Mouse (Mus musculus) spleen, postnatal 10 days (tissue): ENCODE results near the gene Zfp362.

Experiments
- DNase-seq, 2 experiments: peaks; one replicate each; pipeline ENCODE4 v3.0.0; 2021 to 2022; ENCODE audit warnings: low spot score in 2 of 2

Gene Zfp362

GRCm38 (mm10) chr4:128730271-128730670 is 75.6 kb downstream of the Zfp362 start:
- no peak for DNase-seq

- no peak for DNase-seq
Measured at GRCm38 (mm10) chr4:128729709-128730037, 76.2 kb downstream of the Zfp362 start.

- DNase-seq: no peak
Measured at GRCm38 (mm10) chr4:128729033-128729708, 76.7 kb downstream of the Zfp362 start.

GRCm38 (mm10) chr4:128728431-128728851 is 77.4 kb downstream of the Zfp362 start:
- no peak for DNase-seq

GRCm38 (mm10) chr4:128727721-128728430 is 78.0 kb downstream of the Zfp362 start:
- peak; percentile 66 to 69 for DNase-seq

- peak; percentile 81 to 89 for DNase-seq
Measured at GRCm38 (mm10) chr4:128727019-128727720, 78.7 kb downstream of the Zfp362 start.

- DNase-seq: no peak
Measured at GRCm38 (mm10) chr4:128724059-128724458, 81.8 kb downstream of the Zfp362 start.

GRCm38 (mm10) chr4:128723431-128723830 is 82.4 kb downstream of the Zfp362 start:
- DNase-seq: no peak
